Mouse (Mus musculus): Measurements from ENCODE around the gene Wdhd1. TPM values are rescaled to one million over a fixed set of nuclear protein-coding genes. Genes with fewer than 3 reads are reported as not detected.

Gene Wdhd1
- polyA plus RNA-seq, 1 experiment from 2014 or later: 41.6 TPM

DNA sequence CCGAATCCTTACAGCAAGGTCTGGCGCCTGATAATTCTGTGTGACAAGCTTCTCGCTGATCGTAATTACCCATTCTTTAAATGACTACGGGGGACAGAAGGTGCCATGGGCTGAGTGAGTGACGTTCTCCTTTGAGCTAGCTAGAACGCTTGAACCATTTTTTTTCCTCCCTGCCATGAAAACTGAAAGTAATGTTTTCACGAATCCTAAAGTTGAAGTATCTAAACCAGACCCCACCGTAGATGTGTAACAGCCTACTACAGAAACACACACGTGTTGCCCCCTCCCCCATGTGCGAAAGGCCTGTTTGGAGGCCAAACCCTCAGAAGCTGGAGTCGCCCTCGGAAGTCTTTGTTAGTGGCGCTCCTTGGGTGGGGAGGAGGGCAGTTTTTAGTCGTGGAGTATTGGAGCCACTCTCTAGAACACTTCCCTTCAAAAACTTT is 22.2 kb upstream of the Wdhd1 start:
- peak; percentile 47 for ATAC-seq (ENCODE audit: low FRiP score, low read depth)
- Histone ChIP-seq H3K4me1 (peaks cover 20% of the 10 kb centered on the region), H3K4me2 (replicated peaks) (peak overlapping the region; percentile 85), H3K9ac (replicated peaks) (peak overlapping the region; percentile 98), H3K27me3 (no peaks in the 10 kb centered on the region), H3K27ac (replicated peaks) (peak overlapping the region; percentile 99), H3K9me3 (no peaks in the 10 kb centered on the region), H3K4me3 (peak overlapping the region; percentile 96), H3K36me3 (peaks cover 15% of the 10 kb centered on the region; the same call in 1 of the 2 replicates)
- WGBS: under 1% methylated on average over 15 of the region's 15 CpGs

DNA sequence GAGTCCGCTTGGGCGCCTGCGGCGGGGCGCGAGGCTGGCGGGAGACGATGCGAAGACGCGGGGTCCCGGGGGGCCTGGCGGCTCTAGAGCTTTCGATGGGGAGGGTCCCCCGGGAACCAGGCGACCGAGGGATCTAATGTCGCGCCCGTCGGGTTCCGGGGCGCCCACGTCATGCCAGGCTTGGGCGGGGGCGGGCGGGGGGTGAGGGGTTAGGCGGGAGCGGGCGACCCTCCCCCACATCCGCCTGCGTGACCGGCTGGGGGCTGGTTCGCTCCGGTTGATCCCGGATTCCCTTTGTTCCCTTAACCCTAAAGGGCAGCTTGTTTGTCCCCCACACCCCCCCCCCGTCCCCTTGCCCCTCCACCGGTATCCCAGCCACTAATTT is 21.7 kb upstream of the Wdhd1 start:
- H3K4me3 ChIP-seq: peak overlapping the region; percentile 96
- peak overlapping the region; percentile 99 for H3K27ac ChIP-seq (replicated peaks)
- peaks cover 14% of the 10 kb centered on the region; the same call in 1 of the 2 replicates for H3K36me3 ChIP-seq
- peaks cover 20% of the 10 kb centered on the region for H3K4me1 ChIP-seq
- peak overlapping the region; percentile 98 for H3K9ac ChIP-seq (replicated peaks)
- 0% methylated on average over 33 of the region's 38 CpGs for WGBS
- peak; percentile 85 for ATAC-seq (ENCODE audit: low FRiP score, low read depth)
- no peaks in the 10 kb centered on the region for H3K27me3 ChIP-seq
- peak overlapping the region; percentile 85 for H3K4me2 ChIP-seq (replicated peaks)
- H3K9me3 ChIP-seq: no peaks in the 10 kb centered on the region

DNA sequence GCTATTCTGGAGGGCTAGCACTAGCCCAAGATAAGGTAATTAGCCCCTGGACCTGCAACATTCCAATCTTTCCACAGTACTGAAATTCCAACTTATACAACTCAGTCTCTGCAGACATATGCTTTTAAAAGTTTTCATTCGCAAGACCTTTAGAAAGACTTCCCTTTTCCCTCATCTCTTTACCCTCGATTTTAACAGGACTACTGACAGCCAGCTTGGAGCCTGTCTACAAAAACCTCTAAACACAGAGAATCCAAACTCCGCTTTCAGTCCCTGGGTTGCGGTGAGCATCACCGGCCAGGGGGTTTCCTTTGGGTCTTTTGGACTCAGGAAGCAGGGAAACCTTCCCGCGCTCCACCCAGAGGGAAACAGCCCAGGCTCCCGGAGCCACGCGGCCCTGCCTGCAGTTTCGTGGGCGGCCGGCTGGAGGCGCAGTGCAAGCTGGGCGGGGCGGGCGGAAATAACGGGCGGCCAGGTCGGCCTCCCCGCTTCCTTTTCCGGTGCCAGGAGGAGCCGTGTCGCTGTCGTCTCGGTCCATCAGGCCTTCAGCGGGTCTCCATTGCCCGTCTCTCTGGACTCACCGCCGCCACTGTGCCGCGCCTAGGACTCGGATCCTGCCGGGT is 21.2 kb upstream of the Wdhd1 start, which contains the start of gene Mapk1ip1l:
Gene Mapk1ip1l, plus strand, starts transcription at position 482 of the 623 bp plus-strand sequence.
- Histone ChIP-seq H3K9ac (replicated peaks) (peak within 1 kb of the TSS; percentile 98), H3K9me3 (no peaks in the 10 kb centered on the region), H3K4me1 (peaks cover 20% of the 10 kb centered on the region), H3K27me3 (no peaks in the 10 kb centered on the region), H3K27ac (replicated peaks) (peak within 1 kb of the TSS; percentile 99), H3K36me3 (0 out of 2 replicates have a peak, but pooled peaks cover 10% of the 10 kb centered on the region), H3K4me3 (peak within 1 kb of the TSS; percentile 96), H3K4me2 (replicated peaks) (peak within 1 kb of the TSS; percentile 85)
- WGBS: 1% methylated on average over 33 of the region's 34 CpGs
- ATAC-seq (ENCODE audit: low FRiP score, low read depth): peak; percentile 89

DNA sequence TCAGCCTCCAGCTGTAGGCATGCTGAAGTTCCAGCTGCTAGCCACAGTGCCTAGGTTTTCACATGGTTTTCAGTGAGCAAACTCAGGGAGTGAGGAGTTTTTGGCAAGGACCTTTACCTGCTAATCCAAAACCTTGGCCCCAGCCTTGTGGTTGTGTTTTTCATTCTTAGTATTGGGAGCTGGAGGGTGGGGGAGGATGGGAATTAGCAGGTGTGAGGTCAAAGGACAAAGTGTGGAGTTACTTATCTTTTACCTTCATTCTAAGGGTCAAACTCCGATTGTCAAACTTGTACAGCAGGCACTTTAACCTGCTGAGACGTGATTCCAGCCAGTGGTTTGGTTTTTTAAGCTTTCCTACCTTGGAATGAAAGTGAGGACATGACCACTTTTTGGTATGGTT is 19.6 kb upstream of the Wdhd1 start:
- H3K9me3 ChIP-seq: no peaks in the 10 kb centered on the region
- WGBS: 83% methylated on average over 2 of the region's 2 CpGs
- H3K9ac ChIP-seq (replicated peaks): no peak overlapping the region
- H3K4me3 ChIP-seq: no peak overlapping the region
- H3K36me3 ChIP-seq: 0 out of 2 replicates have a peak, but pooled peaks cover 3% of the 10 kb centered on the region
- H3K4me2 ChIP-seq (replicated peaks): no peak overlapping the region
- no peaks in the 10 kb centered on the region for H3K27me3 ChIP-seq
- no peak for ATAC-seq (ENCODE audit: low FRiP score, low read depth)
- H3K4me1 ChIP-seq: peaks cover 20% of the 10 kb centered on the region
- H3K27ac ChIP-seq (replicated peaks): no peak overlapping the region

DNA sequence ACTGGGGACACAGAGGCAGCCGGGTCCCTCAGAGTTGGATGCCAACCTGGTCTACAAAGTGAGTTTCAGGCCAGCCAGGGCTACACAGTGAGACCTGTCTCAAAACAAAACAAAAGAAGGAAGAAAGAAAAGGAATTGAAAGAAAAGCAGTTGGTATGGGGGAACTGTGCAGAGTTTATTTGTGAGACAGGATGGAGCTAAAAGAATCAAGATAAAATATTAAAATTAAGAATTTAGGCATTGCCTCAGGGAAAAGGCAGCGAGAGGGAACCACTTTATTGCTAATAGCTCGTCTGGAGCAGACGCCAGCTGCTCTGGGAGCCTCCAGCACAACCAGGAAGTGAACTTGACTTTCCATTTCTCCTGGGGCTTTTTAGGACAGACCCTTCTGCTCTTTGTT is 17.5 kb upstream of the Wdhd1 start:
- no peak overlapping the region for H3K9ac ChIP-seq (replicated peaks)
- peaks cover 11% of the 10 kb centered on the region; the same call in 1 of the 2 replicates for H3K36me3 ChIP-seq
- WGBS: 68% methylated on average over 4 of the region's 4 CpGs
- no peak for ATAC-seq (ENCODE audit: low FRiP score, low read depth)
- H3K9me3 ChIP-seq: no peaks in the 10 kb centered on the region
- H3K27ac ChIP-seq (replicated peaks): no peak overlapping the region
- peaks cover 6% of the 10 kb centered on the region for H3K4me1 ChIP-seq
- H3K27me3 ChIP-seq: no peaks in the 10 kb centered on the region
- H3K4me2 ChIP-seq (replicated peaks): no peak overlapping the region
- no peak overlapping the region for H3K4me3 ChIP-seq

DNA sequence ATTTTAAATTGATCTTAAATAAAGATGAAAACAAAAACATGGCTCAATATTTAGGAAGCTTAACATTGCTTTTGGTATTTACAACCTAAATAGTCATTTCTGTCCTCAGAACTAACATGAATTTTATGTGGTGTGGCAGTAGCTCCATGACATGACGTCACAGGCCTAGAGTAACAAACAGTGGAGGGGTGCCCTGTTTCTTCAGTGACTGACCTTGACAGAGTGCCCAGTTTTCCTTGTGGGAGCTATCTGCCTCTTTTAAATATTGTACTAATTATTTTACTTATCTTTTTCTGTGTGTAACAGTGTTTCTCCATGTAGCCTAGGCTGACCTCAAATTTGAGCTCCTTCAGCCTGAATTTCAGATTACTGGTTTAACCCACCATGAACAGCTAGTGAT is 15.1 kb upstream of the Wdhd1 start:
- H3K9ac ChIP-seq (replicated peaks): no peak overlapping the region
- no peak overlapping the region for H3K4me3 ChIP-seq
- 82% methylated on average over 1 of the region's 1 CpGs for WGBS
- no peak overlapping the region for H3K27ac ChIP-seq (replicated peaks)
- no peak for ATAC-seq (ENCODE audit: low FRiP score, low read depth)
- no peaks in the 10 kb centered on the region for H3K27me3 ChIP-seq
- peaks cover 11% of the 10 kb centered on the region; the same call in 1 of the 2 replicates for H3K36me3 ChIP-seq
- H3K9me3 ChIP-seq: no peaks in the 10 kb centered on the region
- no peak overlapping the region for H3K4me2 ChIP-seq (replicated peaks)
- H3K4me1 ChIP-seq: no peaks in the 10 kb centered on the region

DNA sequence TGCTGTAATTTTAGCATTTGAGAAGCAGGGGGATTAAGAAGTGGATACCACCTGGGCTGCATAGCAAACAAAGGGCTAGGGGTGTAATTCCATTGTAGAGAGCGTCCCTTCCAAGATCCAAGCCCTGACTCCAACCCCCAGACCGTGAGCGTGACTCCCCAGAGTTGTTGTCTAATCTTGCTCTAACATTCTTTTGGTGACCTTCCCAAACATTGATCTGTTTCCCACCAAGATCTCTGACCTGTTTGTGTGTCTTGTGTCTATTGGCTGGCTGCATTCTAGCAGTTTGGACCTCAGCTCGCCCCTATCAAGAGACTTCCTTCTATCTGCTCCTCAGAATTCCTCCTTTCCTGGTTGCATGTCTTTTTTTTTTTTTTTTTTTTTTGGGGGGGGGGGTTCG is 10.4 kb upstream of the Wdhd1 start:
- Histone ChIP-seq H3K4me1 (no peaks in the 10 kb centered on the region), H3K27ac (replicated peaks) (no peak overlapping the region), H3K4me2 (replicated peaks) (no peak overlapping the region), H3K27me3 (no peaks in the 10 kb centered on the region), H3K9me3 (no peaks in the 10 kb centered on the region), H3K36me3 (peaks cover 11% of the 10 kb centered on the region; the same call in 1 of the 2 replicates), H3K4me3 (no peak overlapping the region), H3K9ac (replicated peaks) (no peak overlapping the region)
- no peak for ATAC-seq (ENCODE audit: low FRiP score, low read depth)
- 80% methylated on average over 5 of the region's 5 CpGs for WGBS

DNA sequence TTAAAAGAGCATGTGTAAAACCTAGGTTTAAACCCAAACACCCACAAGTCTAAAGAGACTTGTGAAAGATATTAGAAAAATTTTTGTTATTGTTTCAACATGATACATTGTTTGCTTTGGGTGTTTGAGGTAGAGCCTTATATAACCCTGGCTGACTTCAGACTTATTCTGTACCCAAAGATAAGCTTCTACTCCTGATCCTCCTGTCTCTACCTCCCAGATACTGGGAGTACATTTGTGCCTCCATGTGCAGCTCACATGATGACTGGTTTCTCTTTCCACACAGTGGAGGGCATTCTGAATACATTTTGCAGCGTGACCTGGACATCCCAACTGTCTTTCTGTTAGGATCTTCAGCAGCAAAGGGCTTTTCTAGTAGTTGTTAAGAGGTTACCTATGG is 9.6 kb upstream of the Wdhd1 start:
- Histone ChIP-seq H3K36me3 (peaks cover 11% of the 10 kb centered on the region; the same call in 1 of the 2 replicates), H3K4me2 (replicated peaks) (no peak overlapping the region), H3K4me1 (no peaks in the 10 kb centered on the region), H3K27me3 (no peaks in the 10 kb centered on the region), H3K4me3 (no peak overlapping the region), H3K9ac (replicated peaks) (no peak overlapping the region), H3K9me3 (no peaks in the 10 kb centered on the region), H3K27ac (replicated peaks) (no peak overlapping the region)
- 84% methylated on average over 1 of the region's 1 CpGs for WGBS
- ATAC-seq (ENCODE audit: low FRiP score, low read depth): no peak

DNA sequence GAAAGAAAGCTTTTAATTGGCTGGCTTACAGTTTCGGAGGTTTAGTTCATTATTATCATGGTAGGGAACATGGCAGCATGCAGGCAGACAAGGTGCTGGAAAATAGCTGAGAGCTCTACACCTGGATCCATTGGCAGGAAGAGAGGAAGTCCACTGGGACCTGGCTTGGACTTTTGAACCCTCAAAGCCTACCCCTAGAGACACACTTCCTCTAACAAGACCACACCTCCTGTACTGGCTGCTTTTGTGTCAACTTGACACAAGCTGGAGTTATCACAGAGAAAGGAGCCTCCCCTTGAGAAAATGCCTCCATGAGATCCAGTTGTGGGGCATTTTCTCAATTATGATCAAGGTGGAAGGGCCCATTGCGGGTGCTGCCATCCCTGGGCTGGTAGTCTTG is 8.6 kb upstream of the Wdhd1 start:
- Histone ChIP-seq H3K27me3 (no peaks in the 10 kb centered on the region), H3K9ac (replicated peaks) (no peak overlapping the region), H3K4me2 (replicated peaks) (no peak overlapping the region), H3K9me3 (no peaks in the 10 kb centered on the region), H3K4me1 (no peaks in the 10 kb centered on the region), H3K36me3 (peaks cover 8% of the 10 kb centered on the region; the same call in 1 of the 2 replicates), H3K27ac (replicated peaks) (no peak overlapping the region), H3K4me3 (no peak overlapping the region)
- 93% methylated on average over 2 of the region's 2 CpGs for WGBS
- ATAC-seq (ENCODE audit: low FRiP score, low read depth): no peak

DNA sequence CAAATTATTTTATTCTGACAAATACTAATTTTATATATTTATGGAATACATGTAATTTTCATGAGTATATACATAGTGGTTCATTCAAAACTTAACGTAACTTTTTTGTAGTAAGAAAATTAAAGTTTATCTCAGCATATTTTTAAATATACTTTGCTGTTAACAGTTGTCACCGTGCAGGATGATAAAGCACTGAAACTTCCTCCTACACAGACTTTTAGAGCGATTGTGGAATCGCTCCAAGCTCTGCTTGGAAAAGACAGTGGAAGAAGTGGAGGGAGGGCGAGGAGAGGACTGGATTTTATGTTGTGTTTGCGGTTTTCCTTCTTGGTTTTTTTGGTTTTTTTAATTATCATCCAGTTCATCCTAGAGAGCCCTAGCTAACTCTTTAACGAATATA is 6.9 kb upstream of the Wdhd1 start:
- Histone ChIP-seq H3K4me1 (no peaks in the 10 kb centered on the region), H3K27ac (replicated peaks) (no peak overlapping the region), H3K9me3 (no peaks in the 10 kb centered on the region), H3K4me3 (no peak overlapping the region), H3K27me3 (no peaks in the 10 kb centered on the region), H3K4me2 (replicated peaks) (no peak overlapping the region), H3K36me3 (no peaks in the 10 kb centered on the region), H3K9ac (replicated peaks) (no peak overlapping the region)
- no peak for ATAC-seq (ENCODE audit: low FRiP score, low read depth)
- WGBS: 95% methylated on average over 7 of the region's 7 CpGs

DNA sequence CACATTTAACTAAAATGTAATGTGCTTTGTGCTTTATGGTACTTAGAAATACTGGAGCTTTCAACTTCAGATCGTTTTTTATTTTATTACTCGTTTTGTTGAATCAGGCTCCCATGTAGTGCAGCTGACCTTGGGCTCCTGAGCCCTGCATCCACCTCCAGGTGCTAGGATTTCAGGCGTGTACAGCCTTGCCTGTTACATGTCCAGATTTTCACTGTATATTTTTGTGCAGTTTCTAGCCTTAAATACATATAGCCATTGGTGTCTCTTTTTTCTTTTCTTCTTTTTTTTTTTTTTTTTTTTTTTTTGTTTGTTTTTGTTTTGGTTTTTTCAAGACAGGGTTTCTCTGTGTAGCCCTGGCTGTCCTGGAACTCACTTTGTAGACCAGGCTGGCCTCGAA is 4.9 kb upstream of the Wdhd1 start:
- no peaks in the 10 kb centered on the region for H3K9me3 ChIP-seq
- H3K27ac ChIP-seq (replicated peaks): no peak overlapping the region
- H3K9ac ChIP-seq (replicated peaks): no peak overlapping the region
- H3K4me1 ChIP-seq: peaks cover 5% of the 10 kb centered on the region
- no peak overlapping the region for H3K4me2 ChIP-seq (replicated peaks)
- no peak for ATAC-seq (ENCODE audit: low FRiP score, low read depth)
- 95% methylated on average over 4 of the region's 4 CpGs for WGBS
- H3K27me3 ChIP-seq: no peaks in the 10 kb centered on the region
- H3K4me3 ChIP-seq: no peak overlapping the region
- H3K36me3 ChIP-seq: no peaks in the 10 kb centered on the region

DNA sequence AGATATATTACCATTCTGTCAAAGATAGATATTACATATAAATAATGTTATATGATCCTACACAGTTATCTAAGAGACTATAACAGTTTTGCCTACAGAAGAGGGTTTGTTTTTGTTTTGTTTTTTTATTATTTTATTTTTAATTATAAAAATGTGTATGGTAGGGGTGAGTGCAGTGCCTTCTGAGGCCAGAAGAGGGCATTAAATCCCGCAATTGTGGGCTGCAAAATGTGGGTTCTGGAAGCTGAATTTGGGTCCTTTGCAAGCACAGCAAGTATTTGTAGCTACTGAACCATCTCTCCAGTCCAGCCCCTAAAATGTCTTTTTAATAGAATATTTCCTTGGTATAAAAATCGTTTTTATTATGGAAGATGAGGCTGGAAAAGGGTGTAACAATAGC is 2.4 kb upstream of the Wdhd1 start:
- Histone ChIP-seq H3K9ac (replicated peaks) (no peak overlapping the region), H3K27ac (replicated peaks) (no peak overlapping the region), H3K4me3 (no peak overlapping the region), H3K4me2 (replicated peaks) (no peak overlapping the region), H3K27me3 (no peaks in the 10 kb centered on the region), H3K4me1 (peaks cover 17% of the 10 kb centered on the region), H3K9me3 (no peaks in the 10 kb centered on the region), H3K36me3 (no peaks in the 10 kb centered on the region)
- ATAC-seq (ENCODE audit: low FRiP score, low read depth): no peak
- 85% methylated on average over 2 of the region's 2 CpGs for WGBS
